ENCODE assay signal across 13 mouse cellular contexts in genomic region chr19:59356388-59356787, GRCm38 (mm10).
"Had no signal": no experiment of that assay in that cellular context is flagged by ENCODE, and none has a peak within 500 bp of the region (broad histone marks: within the 10 kb centered on the region; RNA-seq: fewer than 3 reads in every experiment).

No protein-coding gene starts in this region.

- H3K9me3 ChIP-seq: kidney, embryonic 15.5 days; limb, embryonic 15.5 days; midbrain, embryonic 10.5 days; neural tube, embryonic 13.5 days had no signal

- H3K27ac ChIP-seq: kidney, embryonic 15.5 days; limb, embryonic 15.5 days; midbrain, embryonic 10.5 days; neural tube, embryonic 13.5 days had no signal

- H3K9ac ChIP-seq: kidney, embryonic 15.5 days; limb, embryonic 15.5 days; lung, embryonic 14.5 days; neural tube, embryonic 13.5 days had no signal

- H3K4me1 ChIP-seq: kidney, embryonic 15.5 days; limb, embryonic 15.5 days; neural tube, embryonic 13.5 days had no signal

- H3K4me2 ChIP-seq: kidney, embryonic 15.5 days; limb, embryonic 15.5 days; lung, embryonic 14.5 days; neural tube, embryonic 13.5 days had no signal

- H3K4me3 ChIP-seq: kidney, embryonic 15.5 days; limb, embryonic 15.5 days; midbrain, embryonic 10.5 days; neural tube, embryonic 13.5 days had no signal

- DNase-seq: kidney, adult 2 months; kidney, postnatal 25 days; layer of hippocampus, postnatal 36 days; lung, embryonic 14.5 days; lung, postnatal 10 days; lung, postnatal 4 days; midbrain, embryonic 14.5 days; right cerebral cortex, postnatal 14 days; thymus, postnatal 36 days had no signal

- H3K27me3 ChIP-seq: kidney, embryonic 15.5 days; limb, embryonic 15.5 days; neural tube, embryonic 13.5 days had no signal

- H3K36me3 ChIP-seq: kidney, embryonic 15.5 days; limb, embryonic 15.5 days; midbrain, embryonic 10.5 days; neural tube, embryonic 13.5 days had no signal
